Comparison of ENCODE assay signal across 8 mouse cellular contexts in the genomic region with DNA sequence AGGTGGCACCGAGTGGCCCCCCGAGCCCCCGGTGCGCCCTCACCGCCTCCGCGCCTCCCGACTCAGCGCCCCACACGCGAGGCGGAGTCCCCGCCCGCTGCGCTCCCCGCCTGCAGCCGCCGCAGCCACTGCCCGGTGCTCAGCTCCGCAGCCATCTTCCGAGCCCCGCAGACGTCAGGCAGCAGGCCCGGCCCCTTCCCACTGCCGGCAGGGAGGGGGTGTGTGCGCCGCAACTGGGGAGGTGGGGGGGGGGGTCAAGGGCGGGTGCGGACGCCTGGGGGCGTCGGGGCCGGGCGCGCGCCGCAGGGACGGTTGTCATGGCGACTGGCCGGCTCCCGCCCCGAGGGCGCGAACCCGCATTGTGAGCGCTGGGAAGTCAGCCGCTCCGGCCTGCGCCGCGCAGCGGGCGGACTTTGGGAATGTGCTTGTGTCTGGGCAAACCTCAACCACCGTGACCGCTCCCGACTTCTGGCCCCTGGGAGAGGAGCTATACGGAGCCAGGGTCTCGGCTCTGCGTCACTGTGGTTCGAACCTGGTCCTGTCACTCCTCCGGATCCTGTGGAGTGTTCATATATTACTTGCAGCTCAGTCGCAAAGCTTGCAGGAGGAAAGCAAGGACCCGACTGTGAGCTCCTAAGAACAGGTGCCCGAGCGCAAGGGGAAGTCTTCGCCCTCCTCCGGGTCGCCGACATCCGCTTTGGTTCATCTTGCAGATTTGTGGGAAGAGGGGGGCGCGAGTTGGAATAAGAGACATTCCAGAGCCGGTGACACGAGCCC. TPM values are rescaled to one million over a fixed set of nuclear protein-coding genes. Genes with fewer than 3 reads are reported as not detected.
DNase-seq lines count a peak whose midpoint lies in the region; ATAC-seq and TF ChIP-seq lines count a peak whose summit lies in the region.

A gene (minus strand): TSS at position 160 of the 777 bp plus-strand sequence.

- H3K27ac ChIP-seq in forebrain, embryonic 16.5 days (ENCODE audit: low read length), result peak within 1 kb of the TSS; percentile 81
- peak within 1 kb of the TSS; percentile 87 for H3K27ac ChIP-seq in lung, embryonic 16.5 days (ENCODE audit: low read length)

- peak within 1 kb of the TSS; percentile 83 for H3K9ac ChIP-seq in forebrain, embryonic 16.5 days (replicated peaks; ENCODE audit: low read depth, low read length)
- H3K9ac ChIP-seq in lung, embryonic 16.5 days (ENCODE audit: low read length), result peak within 1 kb of the TSS; percentile 80

- H3K36me3 ChIP-seq in G1E (replicated peaks), result peaks cover 39% of the 10 kb centered on the region
- H3K36me3 ChIP-seq in forebrain, embryonic 16.5 days (ENCODE audit: control insufficient read depth, insufficient read depth), result peaks cover 17% of the 10 kb centered on the region
- peaks cover 21% of the 10 kb centered on the region for H3K36me3 ChIP-seq in lung, embryonic 16.5 days (ENCODE audit: control insufficient read depth, insufficient read depth, low read length)

- intact Hi-C loops in heart, postnatal 25 days (cut with DNase I), result no loop called here

- H3K4me3 ChIP-seq in G1E (ENCODE audit: low read depth, low read length), result peak within 1 kb of the TSS; percentile 88
- peak within 1 kb of the TSS; percentile 85 for H3K4me3 ChIP-seq in forebrain, embryonic 16.5 days (replicated peaks; ENCODE audit: low read length)
- H3K4me3 ChIP-seq in lung, embryonic 16.5 days (ENCODE audit: low read length), result peak within 1 kb of the TSS; percentile 91

- under 1% methylated on average over 69 of the region's 74 CpGs for WGBS in forebrain, embryonic 16.5 days
- 0% methylated on average over 66 of the region's 74 CpGs for WGBS in lung, embryonic 16.5 days

- H3K4me2 ChIP-seq in forebrain, embryonic 16.5 days (ENCODE audit: low read length), result peak within 1 kb of the TSS; percentile 84
- peak within 1 kb of the TSS; percentile 96 for H3K4me2 ChIP-seq in lung, embryonic 16.5 days (ENCODE audit: low read depth, low read length)

- no peak for ATAC-seq in G1E (ENCODE audit: extremely low read depth, insufficient number of reproducible peaks, low FRiP score, poor library complexity, severe bottlenecking)
- peak; percentile 81 for ATAC-seq in forebrain, embryonic 16.5 days
- ATAC-seq in lung, embryonic 16.5 days (ENCODE audit: low read depth), result peak; percentile 77

- H3K4me1 ChIP-seq in G1E (ENCODE audit: insufficient read depth, low read depth, low read length), result peaks cover 47% of the 10 kb centered on the region
- H3K4me1 ChIP-seq in forebrain, embryonic 16.5 days (replicated peaks; ENCODE audit: control insufficient read depth, insufficient read depth, low read length), result peaks cover 18% of the 10 kb centered on the region
- H3K4me1 ChIP-seq in lung, embryonic 16.5 days (replicated peaks; ENCODE audit: control insufficient read depth, insufficient read depth, low read length), result peaks cover 3% of the 10 kb centered on the region

- TF ChIP-seq CTCF in G1E (IDR thresholded peaks at IDR 0.05; ENCODE audit: low read depth, low read length), result no peak

- DNase-seq in G1E (ENCODE audit: low spot score), result peak; percentile 78
- peak; percentile 69 for DNase-seq in cerebellum, adult 11-12 months
- DNase-seq in heart, postnatal 25 days (ENCODE audit: low spot score), result peak; percentile 44
- DNase-seq in layer of hippocampus, adult 8-10 months (ENCODE audit: low spot score in 2 of 2), result peak; percentile 56 to 64
- peak; percentile 55 for DNase-seq in ovary, postnatal 10 days (ENCODE audit: low spot score)
- peak; percentile 29 to 44 for DNase-seq in thymus, postnatal 10 days (ENCODE audit: low spot score in 2 of 2)

- H3K27me3 ChIP-seq in G1E (ENCODE audit: insufficient read depth, low read length), result no peaks in the 10 kb centered on the region
- H3K27me3 ChIP-seq in forebrain, embryonic 16.5 days (replicated peaks; ENCODE audit: control insufficient read depth, insufficient read depth, low read length), result no peaks in the 10 kb centered on the region
- no peaks in the 10 kb centered on the region for H3K27me3 ChIP-seq in lung, embryonic 16.5 days (ENCODE audit: control insufficient read depth, insufficient read depth, low read depth, low read length)

- no peaks in the 10 kb centered on the region for H3K9me3 ChIP-seq in G1E (replicated peaks)
- no peaks in the 10 kb centered on the region for H3K9me3 ChIP-seq in forebrain, embryonic 16.5 days (ENCODE audit: control insufficient read depth, low read length)
- no peaks in the 10 kb centered on the region for H3K9me3 ChIP-seq in lung, embryonic 16.5 days (ENCODE audit: control insufficient read depth, low read length)

RNA-seq across cellular contexts. Expression of the gene that starts here (rescaled TPM):
- total RNA-seq in G1E (2014; fragmentation: Nextera tagmentation) (7.4 and 9.7 TPM in 2 replicates), G1E (2017) (4.7 and 5.2 TPM in 2 replicates)
- 10.3 and 10.5 TPM in 2 replicates for polyA plus RNA-seq in G1E (2012)
- polyA plus RNA-seq in forebrain, embryonic 16.5 days (2015; fragmentation: Nextera tagmentation; extraction: Ambion mirVana), result 13.1 and 18.2 TPM in 2 replicates
- total RNA-seq in heart, postnatal 25 days (2021), result 1 to 10 TPM; 4.8 to 6.7 TPM
- 100 to 1,000 TPM in 1 of 4 experiments, 10 to 100 TPM in 3; 79.3 to 105 (median 92.2) TPM for total RNA-seq in layer of hippocampus, adult 8-10 months (2022)
- polyA plus RNA-seq in lung, embryonic 16.5 days (2015; fragmentation: Nextera tagmentation; extraction: Ambion mirVana), result 3.4 and 4.2 TPM in 2 replicates

Comparison
In these comparisons a context has a peak if more than half of its experiments do, and no peak if none do; other contexts are left out.
1. RNA of the gene that starts here (total RNA-seq): 79.3 to 105 TPM in layer of hippocampus, adult 8-10 months; 4.7 to 9.7 TPM in G1E and 4.8 to 6.7 TPM in heart, postnatal 25 days; every median in the first group is over 4 times any median in the second.
2. Peak in every context shown above with its lines, with median percentiles within 50 percentile points of each other: DNase-seq and H3K4me3 ChIP-seq.